Mouse (Mus musculus): ENCODE data around the gene Higd1a. TPM values are rescaled to one million over a fixed set of nuclear protein-coding genes. Genes with fewer than 3 reads are reported as not detected.

Higd1a gene
- total and polyA plus RNA-seq, 2 experiments from 2014 or later, result 85.4 to 332 TPM

DNA sequence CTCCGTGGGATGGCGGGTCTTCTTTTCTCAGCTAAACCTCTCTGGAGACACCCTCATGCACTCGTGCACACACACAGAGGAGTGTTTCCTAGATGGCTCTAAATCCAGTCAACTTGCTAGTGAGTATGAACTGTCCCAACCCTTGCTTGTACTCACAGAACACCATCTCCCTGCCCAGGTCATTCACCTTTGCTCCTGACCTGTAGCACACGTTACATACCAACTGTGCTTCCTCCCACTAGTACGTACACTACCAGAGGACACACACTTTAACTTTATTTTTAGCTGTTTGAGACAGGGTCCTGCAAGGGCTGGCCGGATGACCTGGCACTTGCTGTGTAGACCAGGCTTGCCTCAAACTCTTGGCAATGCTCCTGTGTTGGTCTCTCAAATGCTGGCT lies 20.2 kb downstream of the Higd1a start:
- 73% methylated on average over 6 of the region's 6 CpGs for WGBS
- no peak overlapping the region for H3K27ac ChIP-seq (ENCODE audit: low read depth)

DNA sequence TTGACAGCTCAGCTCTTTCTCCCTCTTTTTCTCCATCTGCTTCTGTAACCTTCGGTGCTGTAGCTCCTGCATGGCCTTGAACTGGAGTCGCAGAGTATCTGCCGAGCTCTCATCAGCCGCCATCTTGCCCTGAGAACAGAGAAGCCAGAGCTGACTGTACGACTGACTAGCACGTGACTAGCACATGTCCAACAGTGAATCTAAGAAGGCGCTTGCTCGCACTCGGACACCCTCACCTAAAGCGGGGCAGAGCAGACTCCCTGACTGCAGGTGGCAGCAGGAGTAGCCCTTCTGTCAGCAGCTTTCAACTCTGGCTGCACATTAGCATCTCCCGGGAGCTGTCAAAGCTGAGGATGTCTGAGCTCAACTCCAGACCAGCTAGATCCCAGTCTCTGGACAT lies 24.3 kb downstream of the Higd1a start:
- no peak overlapping the region for H3K9ac ChIP-seq (replicated peaks; ENCODE audit: low read depth, low read length)
- H3K4me2 ChIP-seq (ENCODE audit: low read depth, low read length), result no peak overlapping the region
- WGBS, result 71% methylated on average over 11 of the region's 11 CpGs
- ATAC-seq (ENCODE audit: insufficient read depth, low read depth), result no peak
- no peak for DNase-seq (ENCODE audit: low spot score)
- no peaks in the 10 kb centered on the region for H3K36me3 ChIP-seq (replicated peaks; ENCODE audit: control insufficient read depth, insufficient read depth, low read length)
- H3K27me3 ChIP-seq (ENCODE audit: control insufficient read depth, insufficient read depth, low read length), result no peaks in the 10 kb centered on the region
- no peak overlapping the region for H3K4me3 ChIP-seq (ENCODE audit: low read depth, low read length)
- peaks cover under 1% of the 10 kb centered on the region; the same call in 1 of the 2 replicates for H3K4me1 ChIP-seq (ENCODE audit: control insufficient read depth, insufficient read depth)
- no peak overlapping the region for H3K27ac ChIP-seq (ENCODE audit: low read depth)
- no peaks in the 10 kb centered on the region for H3K9me3 ChIP-seq (replicated peaks; ENCODE audit: control insufficient read depth, low read length)
- no peak for TF ChIP-seq EP300 (IDR thresholded peaks at IDR 0.05; ENCODE audit: low read depth)
- TF ChIP-seq CTCF (IDR thresholded peaks at IDR 0.05; ENCODE audit: low read depth), result no peak

More for the DNA sequence above, 20.2 kb downstream of the Higd1a start:
- Histone ChIP-seq H3K9me3 (replicated peaks; ENCODE audit: control insufficient read depth, low read length) (no peaks in the 10 kb centered on the region), H3K9ac (replicated peaks; ENCODE audit: low read depth, low read length) (no peak overlapping the region), H3K4me3 (ENCODE audit: low read depth, low read length) (no peak overlapping the region), H3K36me3 (replicated peaks; ENCODE audit: control insufficient read depth, insufficient read depth, low read length) (no peaks in the 10 kb centered on the region), H3K4me2 (ENCODE audit: low read depth, low read length) (no peak overlapping the region), H3K27me3 (ENCODE audit: control insufficient read depth, insufficient read depth, low read length) (no peaks in the 10 kb centered on the region), H3K4me1 (ENCODE audit: control insufficient read depth, insufficient read depth) (peaks cover 4% of the 10 kb centered on the region; the same call in 1 of the 2 replicates)
- no peak for TF ChIP-seq CTCF (IDR thresholded peaks at IDR 0.05; ENCODE audit: low read depth)
- no peak for TF ChIP-seq EP300 (IDR thresholded peaks at IDR 0.05; ENCODE audit: low read depth)
- no peak for ATAC-seq (ENCODE audit: insufficient read depth, low read depth)
- no peak for DNase-seq (ENCODE audit: low spot score)

- Histone ChIP-seq H3K4me3 (ENCODE audit: low read depth, low read length) (no peak overlapping the region), H3K9me3 (replicated peaks; ENCODE audit: control insufficient read depth, low read length) (no peaks in the 10 kb centered on the region), H3K9ac (replicated peaks; ENCODE audit: low read depth, low read length) (no peak overlapping the region), H3K27ac (ENCODE audit: low read depth) (no peak overlapping the region), H3K4me2 (ENCODE audit: low read depth, low read length) (no peak overlapping the region), H3K36me3 (replicated peaks; ENCODE audit: control insufficient read depth, insufficient read depth, low read length) (no peaks in the 10 kb centered on the region), H3K27me3 (ENCODE audit: control insufficient read depth, insufficient read depth, low read length) (no peaks in the 10 kb centered on the region; the same call in 1 of the 2 replicates), H3K4me1 (ENCODE audit: control insufficient read depth, insufficient read depth) (no peaks in the 10 kb centered on the region)
- ATAC-seq (ENCODE audit: insufficient read depth, low read depth) (peak; percentile 37; the same call in 1 of the 2 replicates), DNase-seq (ENCODE audit: low spot score) (peak; percentile 83)
- no peak for TF ChIP-seq EP300 (IDR thresholded peaks at IDR 0.05; ENCODE audit: low read depth)
- TF ChIP-seq CTCF (IDR thresholded peaks at IDR 0.05; ENCODE audit: low read depth), result peak; percentile 82
- 21% methylated on average over 6 of the region's 6 CpGs for WGBS
Observed at GRCm38 (mm10) chr9:121830956-121831293, 27.2 kb downstream of the Higd1a start.

- 0 out of 2 replicates have a peak, but pooled peaks have one; percentile 31 for ATAC-seq (ENCODE audit: insufficient read depth, low read depth)
- Histone ChIP-seq H3K9ac (replicated peaks; ENCODE audit: low read depth, low read length) (no peak overlapping the region), H3K27me3 (ENCODE audit: control insufficient read depth, insufficient read depth, low read length) (no peaks in the 10 kb centered on the region; the same call in 1 of the 2 replicates), H3K4me2 (ENCODE audit: low read depth, low read length) (no peak overlapping the region), H3K9me3 (replicated peaks; ENCODE audit: control insufficient read depth, low read length) (no peaks in the 10 kb centered on the region), H3K4me3 (ENCODE audit: low read depth, low read length) (no peak overlapping the region), H3K36me3 (replicated peaks; ENCODE audit: control insufficient read depth, insufficient read depth, low read length) (no peaks in the 10 kb centered on the region), H3K4me1 (ENCODE audit: control insufficient read depth, insufficient read depth) (no peaks in the 10 kb centered on the region), H3K27ac (ENCODE audit: low read depth) (no peak overlapping the region)
- 69% methylated on average over 6 of the region's 6 CpGs for WGBS
- DNase-seq (ENCODE audit: low spot score), result peak; percentile 34
- TF ChIP-seq EP300 (IDR thresholded peaks at IDR 0.05; ENCODE audit: low read depth) (no peak), CTCF (IDR thresholded peaks at IDR 0.05; ENCODE audit: low read depth) (peak; percentile 67)
Observed at GRCm38 (mm10) chr9:121830243-121830955, 27.8 kb downstream of the Higd1a start.

DNA sequence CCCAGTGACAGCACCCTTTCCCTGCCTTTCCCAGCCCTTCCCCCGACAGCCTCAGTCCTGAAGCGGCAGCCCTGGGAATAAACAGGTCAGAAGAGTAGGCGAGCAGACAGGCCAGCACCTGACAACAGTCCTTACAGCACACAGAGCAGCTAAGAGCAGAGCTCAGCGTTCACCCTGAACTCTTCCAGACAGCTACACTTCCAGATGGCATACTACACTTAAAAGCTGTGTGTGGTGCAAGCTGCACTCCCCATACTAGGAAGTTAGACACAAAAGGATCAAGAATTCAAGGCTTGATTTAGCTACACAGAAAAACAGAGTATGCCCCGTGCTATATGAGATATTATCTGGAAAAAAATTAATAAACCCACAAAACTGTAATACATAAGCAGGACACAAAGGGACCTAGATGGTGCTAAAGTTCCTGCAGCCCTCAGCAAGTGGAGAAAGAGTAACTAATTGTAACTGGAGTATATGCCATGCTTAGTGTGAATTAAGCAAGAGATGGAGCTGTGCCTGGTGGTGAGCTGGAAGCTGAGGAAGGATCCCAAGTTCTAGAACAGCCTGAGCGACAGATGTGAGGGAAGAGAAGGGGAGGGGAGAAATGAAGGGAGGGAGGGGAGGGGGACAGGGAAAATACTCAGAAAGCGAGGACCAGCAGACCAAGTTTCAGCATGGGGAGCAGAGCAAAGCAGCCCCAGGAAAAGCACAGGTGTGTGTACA lies 28.7 kb downstream of the Higd1a start:
- no peak overlapping the region for H3K4me3 ChIP-seq (ENCODE audit: low read depth, low read length)
- no peak overlapping the region for H3K4me2 ChIP-seq (ENCODE audit: low read depth, low read length)
- H3K9ac ChIP-seq (replicated peaks; ENCODE audit: low read depth, low read length), result no peak overlapping the region
- no peak overlapping the region for H3K27ac ChIP-seq (ENCODE audit: low read depth)
- H3K4me1 ChIP-seq (ENCODE audit: control insufficient read depth, insufficient read depth), result no peaks in the 10 kb centered on the region
- TF ChIP-seq CTCF (IDR thresholded peaks at IDR 0.05; ENCODE audit: low read depth) (no peak), EP300 (IDR thresholded peaks at IDR 0.05; ENCODE audit: low read depth) (no peak)
- no peaks in the 10 kb centered on the region for H3K9me3 ChIP-seq (replicated peaks; ENCODE audit: control insufficient read depth, low read length)
- no peak for ATAC-seq (ENCODE audit: insufficient read depth, low read depth)
- H3K36me3 ChIP-seq (replicated peaks; ENCODE audit: control insufficient read depth, insufficient read depth, low read length), result no peaks in the 10 kb centered on the region
- 58% methylated on average over 7 of the region's 7 CpGs for WGBS
- no peaks in the 10 kb centered on the region; the same call in 1 of the 2 replicates for H3K27me3 ChIP-seq (ENCODE audit: control insufficient read depth, insufficient read depth, low read length)
- DNase-seq (ENCODE audit: low spot score), result no peak

Measured in heart, postnatal 0 days (tissue).